Mouse (Mus musculus): ENCODE measurements around the gene Rbms3. TPM values are rescaled to one million over a fixed set of nuclear protein-coding genes. Genes with fewer than 3 reads are reported as not detected.

The Rbms3 gene
- total and polyA plus RNA-seq, 2 experiments from 2014 or later, result 56.3 to 77.9 TPM

GRCm38 (mm10) chr9:117126816-117127215, 502.9 kb downstream of the Rbms3 start:
- no peak for ATAC-seq
- H3K4me3 ChIP-seq (ENCODE audit: low read length), result no peak overlapping the region

GRCm38 (mm10) chr9:117125844-117126243, 503.9 kb downstream of the Rbms3 start:
- no peaks in the 10 kb centered on the region for H3K36me3 ChIP-seq (ENCODE audit: insufficient read depth, low read length)
- H3K4me3 ChIP-seq (ENCODE audit: low read length), result no peak overlapping the region
- TF ChIP-seq CTCF (IDR thresholded peaks at IDR 0.05; ENCODE audit: low read depth), result no peak
- H3K9me3 ChIP-seq (ENCODE audit: low read length), result no peaks in the 10 kb centered on the region
- H3K4me2 ChIP-seq (ENCODE audit: low read depth, low read length), result no peak overlapping the region
- no peak overlapping the region for H3K9ac ChIP-seq (replicated peaks; ENCODE audit: low read length)
- no peak for ATAC-seq
- H3K27ac ChIP-seq, result no peak overlapping the region
- WGBS, result 76% methylated on average over 6 of the region's 6 CpGs
- no peak for DNase-seq (ENCODE audit: low spot score)
- H3K27me3 ChIP-seq (ENCODE audit: insufficient read depth, low read length), result no peaks in the 10 kb centered on the region
- no peaks in the 10 kb centered on the region for H3K4me1 ChIP-seq (ENCODE audit: insufficient read depth, low read length)

More at GRCm38 (mm10) chr9:117126816-117127215, 502.9 kb downstream of the Rbms3 start:
- Histone ChIP-seq H3K4me1 (ENCODE audit: insufficient read depth, low read length) (no peaks in the 10 kb centered on the region), H3K4me2 (ENCODE audit: low read depth, low read length) (no peak overlapping the region), H3K9me3 (ENCODE audit: low read length) (no peaks in the 10 kb centered on the region), H3K27ac (no peak overlapping the region), H3K27me3 (ENCODE audit: insufficient read depth, low read length) (no peaks in the 10 kb centered on the region), H3K36me3 (ENCODE audit: insufficient read depth, low read length) (no peaks in the 10 kb centered on the region), H3K9ac (replicated peaks; ENCODE audit: low read length) (no peak overlapping the region)
- no peak for TF ChIP-seq CTCF (IDR thresholded peaks at IDR 0.05; ENCODE audit: low read depth)
- 32% methylated on average over 8 of the region's 8 CpGs for WGBS
- DNase-seq (ENCODE audit: low spot score), result peak; percentile 18

GRCm38 (mm10) chr9:117121572-117121971, 508.1 kb downstream of the Rbms3 start:
- 89% methylated on average over 6 of the region's 6 CpGs for WGBS
- ATAC-seq, result no peak
- no peak for TF ChIP-seq CTCF (IDR thresholded peaks at IDR 0.05; ENCODE audit: low read depth)

GRCm38 (mm10) chr9:117117181-117117729, 512.5 kb downstream of the Rbms3 start:
- no peaks in the 10 kb centered on the region for H3K36me3 ChIP-seq (ENCODE audit: insufficient read depth, low read length)
- H3K27ac ChIP-seq, result no peak overlapping the region
- H3K27me3 ChIP-seq (ENCODE audit: insufficient read depth, low read length), result no peaks in the 10 kb centered on the region
- H3K4me2 ChIP-seq (ENCODE audit: low read depth, low read length), result no peak overlapping the region
- no peaks in the 10 kb centered on the region for H3K4me1 ChIP-seq (ENCODE audit: insufficient read depth, low read length)
- no peak overlapping the region for H3K4me3 ChIP-seq (ENCODE audit: low read length)
- ATAC-seq (no peak), DNase-seq (ENCODE audit: low spot score) (no peak)
- H3K9me3 ChIP-seq (ENCODE audit: low read length), result no peaks in the 10 kb centered on the region
- 72% methylated on average over 10 of the region's 10 CpGs for WGBS
- H3K9ac ChIP-seq (replicated peaks; ENCODE audit: low read length), result no peak overlapping the region
- TF ChIP-seq CTCF (IDR thresholded peaks at IDR 0.05; ENCODE audit: low read depth), result no peak

More at GRCm38 (mm10) chr9:117121572-117121971, 508.1 kb downstream of the Rbms3 start:
- Histone ChIP-seq H3K9me3 (ENCODE audit: low read length) (no peaks in the 10 kb centered on the region), H3K27ac (no peak overlapping the region), H3K36me3 (ENCODE audit: insufficient read depth, low read length) (no peaks in the 10 kb centered on the region), H3K4me1 (ENCODE audit: insufficient read depth, low read length) (no peaks in the 10 kb centered on the region), H3K4me2 (ENCODE audit: low read depth, low read length) (no peak overlapping the region), H3K27me3 (ENCODE audit: insufficient read depth, low read length) (no peaks in the 10 kb centered on the region), H3K4me3 (ENCODE audit: low read length) (no peak overlapping the region), H3K9ac (replicated peaks; ENCODE audit: low read length) (no peak overlapping the region)
- no peak for DNase-seq (ENCODE audit: low spot score)

- WGBS, result 73% methylated on average over 2 of the region's 2 CpGs
- no peaks in the 10 kb centered on the region for H3K27me3 ChIP-seq (ENCODE audit: insufficient read depth, low read length)
- no peaks in the 10 kb centered on the region for H3K36me3 ChIP-seq (ENCODE audit: insufficient read depth, low read length)
- no peaks in the 10 kb centered on the region for H3K9me3 ChIP-seq (ENCODE audit: low read length)
- TF ChIP-seq CTCF (IDR thresholded peaks at IDR 0.05; ENCODE audit: low read depth), result no peak
- no peak overlapping the region for H3K27ac ChIP-seq
- ATAC-seq (no peak), DNase-seq (ENCODE audit: low spot score) (no peak)
- no peak overlapping the region for H3K4me3 ChIP-seq (ENCODE audit: low read length)
- H3K9ac ChIP-seq (replicated peaks; ENCODE audit: low read length), result no peak overlapping the region
- H3K4me2 ChIP-seq (ENCODE audit: low read depth, low read length), result no peak overlapping the region
- H3K4me1 ChIP-seq (ENCODE audit: insufficient read depth, low read length), result no peaks in the 10 kb centered on the region
These were observed 514.1 kb downstream of the Rbms3 start for GRCm38 (mm10) chr9:117115609-117116008.

GRCm38 (mm10) chr9:117113592-117113991, 516.1 kb downstream of the Rbms3 start:
- Histone ChIP-seq H3K4me1 (ENCODE audit: insufficient read depth, low read length) (no peaks in the 10 kb centered on the region), H3K4me3 (ENCODE audit: low read length) (no peak overlapping the region), H3K36me3 (ENCODE audit: insufficient read depth, low read length) (no peaks in the 10 kb centered on the region), H3K9me3 (ENCODE audit: low read length) (no peaks in the 10 kb centered on the region), H3K27ac (no peak overlapping the region), H3K9ac (replicated peaks; ENCODE audit: low read length) (no peak overlapping the region), H3K27me3 (ENCODE audit: insufficient read depth, low read length) (no peaks in the 10 kb centered on the region), H3K4me2 (ENCODE audit: low read depth, low read length) (no peak overlapping the region)
- DNase-seq (ENCODE audit: low spot score) (no peak), ATAC-seq (no peak)
- WGBS, result 58% methylated on average over 2 of the region's 2 CpGs
- no peak for TF ChIP-seq CTCF (IDR thresholded peaks at IDR 0.05; ENCODE audit: low read depth)

GRCm38 (mm10) chr9:117107926-117108325, 521.8 kb downstream of the Rbms3 start:
- Histone ChIP-seq H3K4me3 (ENCODE audit: low read length) (no peak overlapping the region), H3K4me1 (ENCODE audit: insufficient read depth, low read length) (no peaks in the 10 kb centered on the region), H3K9me3 (ENCODE audit: low read length) (no peaks in the 10 kb centered on the region), H3K9ac (replicated peaks; ENCODE audit: low read length) (no peak overlapping the region), H3K4me2 (ENCODE audit: low read depth, low read length) (no peak overlapping the region), H3K27me3 (ENCODE audit: insufficient read depth, low read length) (no peaks in the 10 kb centered on the region), H3K27ac (no peak overlapping the region), H3K36me3 (ENCODE audit: insufficient read depth, low read length) (no peaks in the 10 kb centered on the region)
- no peak for DNase-seq (ENCODE audit: low spot score)
- ATAC-seq, result no peak
- 91% methylated on average over 4 of the region's 4 CpGs for WGBS
- no peak for TF ChIP-seq CTCF (IDR thresholded peaks at IDR 0.05; ENCODE audit: low read depth)
